19 mouse cellular contexts compared by ENCODE assay signal in genomic region chr11:108384920-108385665, GRCm38 (mm10). TPM values are rescaled to one million over a fixed set of nuclear protein-coding genes. Genes with fewer than 3 reads are reported as not detected.
A peak's percentile ranks its signal among the peaks of the same experiment; 100 is the strongest.
DNase-seq lines count a peak whose midpoint lies in the region; ATAC-seq lines count a peak whose summit lies in the region.
"Had no signal": no experiment of that assay in that cellular context is flagged by ENCODE, and none has a peak within 500 bp of the region (broad histone marks: within the 10 kb centered on the region; RNA-seq: fewer than 3 reads in every experiment).

No protein-coding gene starts in this region.

- no peaks in the 10 kb centered on the region for H3K36me3 ChIP-seq in liver, embryonic 15.5 days (replicated peaks)
- H3K36me3 ChIP-seq: embryonic facial prominence, embryonic 12.5 days; limb, embryonic 12.5 days; midbrain, embryonic 15.5 days had no signal

- H3K4me1 ChIP-seq in liver, embryonic 15.5 days (replicated peaks), result no peaks in the 10 kb centered on the region
- H3K4me1 ChIP-seq: embryonic facial prominence, embryonic 12.5 days; limb, embryonic 12.5 days had no signal

- H3K9me3 ChIP-seq in liver, embryonic 15.5 days (replicated peaks), result no peaks in the 10 kb centered on the region
- H3K9me3 ChIP-seq: embryonic facial prominence, embryonic 12.5 days; limb, embryonic 12.5 days; midbrain, embryonic 15.5 days had no signal

- H3K4me2 ChIP-seq in liver, embryonic 15.5 days, result no peak overlapping the region
- H3K4me2 ChIP-seq: embryonic facial prominence, embryonic 12.5 days; limb, embryonic 12.5 days; lung, embryonic 14.5 days; midbrain, embryonic 15.5 days had no signal

- no peaks in the 10 kb centered on the region for H3K27me3 ChIP-seq in liver, embryonic 15.5 days
- H3K27me3 ChIP-seq: embryonic facial prominence, embryonic 12.5 days; limb, embryonic 12.5 days; midbrain, embryonic 15.5 days had no signal

- no peak for ATAC-seq in liver, embryonic 15.5 days (ENCODE audit: insufficient read depth)
- ATAC-seq: midbrain, embryonic 15.5 days had no signal

- H3K9ac ChIP-seq in liver, embryonic 15.5 days, result no peak overlapping the region
- H3K9ac ChIP-seq: embryonic facial prominence, embryonic 12.5 days; limb, embryonic 12.5 days; lung, embryonic 14.5 days; midbrain, embryonic 15.5 days had no signal

- H3K4me3 ChIP-seq in liver, embryonic 15.5 days (replicated peaks), result no peak overlapping the region
- H3K4me3 ChIP-seq: embryonic facial prominence, embryonic 12.5 days; limb, embryonic 12.5 days; midbrain, embryonic 15.5 days had no signal

- H3K27ac ChIP-seq in liver, embryonic 15.5 days (replicated peaks), result peak overlapping the region; percentile 41; the same call in 1 of the 2 replicates
- H3K27ac ChIP-seq: embryonic facial prominence, embryonic 12.5 days; limb, embryonic 12.5 days; midbrain, embryonic 15.5 days had no signal

- WGBS in liver, embryonic 15.5 days (ENCODE audit: insufficient replicate concordance), result 46% methylated on average over 4 of the region's 4 CpGs

- DNase-seq in liver (no peak), MN1 (ENCODE audit: low spot score) (peak; percentile 14)
- peak; percentile 37 for DNase-seq in embryo, embryonic 11 days
- DNase-seq in mesoderm, embryonic 11.5 days (ENCODE audit: low read depth, low spot score), result peak; percentile 46
- no peak for DNase-seq in heart, adult 9 months (ENCODE audit: low spot score in 2 of 2)
- DNase-seq in urinary bladder, adult 2 months (ENCODE audit: low spot score), result no peak
- DNase-seq: cerebellum, postnatal 14 days; heart, adult 11 months; kidney, adult 2 months; kidney, postnatal 14 days; lung, embryonic 14.5 days; lung, postnatal 4 days; thymus, postnatal 4 days had no signal

RNA-seq across cellular contexts. Expression of gene Cep112, which starts 39.9 kb away (rescaled TPM):
- 1.3 and 1.4 TPM in 2 replicates for polyA plus RNA-seq in liver, embryonic 15.5 days (2015; fragmentation: Nextera tagmentation; extraction: Ambion mirVana)
- polyA plus RNA-seq in urinary bladder, adult 2 months (2012; rRNA removed), result 2.9 and 4.0 TPM in 2 replicates

RNA-seq across cellular contexts. Expression of gene Prkca, which starts 41.4 kb away (rescaled TPM):
- 2.5 and 2.6 TPM in 2 replicates for polyA plus RNA-seq in liver, embryonic 15.5 days (2015; fragmentation: Nextera tagmentation; extraction: Ambion mirVana)
- polyA plus RNA-seq in urinary bladder, adult 2 months (2012; rRNA removed), result 16.4 and 20.6 TPM in 2 replicates

RNA-seq across cellular contexts. Expression of gene Apoh, which starts 41.9 kb away (rescaled TPM):
- 589 and 735 TPM in 2 replicates for polyA plus RNA-seq in liver, embryonic 15.5 days (2015; fragmentation: Nextera tagmentation; extraction: Ambion mirVana)
- 0.17 and 0.62 TPM in 2 replicates for polyA plus RNA-seq in urinary bladder, adult 2 months (2012; rRNA removed)
- polyA plus RNA-seq: heart, embryonic 14.5 days; kidney, adult 2 months; limb, embryonic 12.5 days; neural tube, embryonic 11.5 days had no signal

Comparison
In these comparisons a context has a peak if more than half of its experiments do, and no peak if none do; other contexts are left out.
1. DNase-seq: peak in MN1 (single experiment), embryo, embryonic 11 days (single experiment) and mesoderm, embryonic 11.5 days (single experiment); none in liver (single experiment), heart, adult 9 months (0 of 2) and urinary bladder, adult 2 months (single experiment).
2. RNA of gene Apoh, which starts 41.9 kb away (polyA plus RNA-seq): 589 to 735 TPM in liver, embryonic 15.5 days; 0.17 to 0.62 TPM in urinary bladder, adult 2 months; every median in the first group is over 100 times any median in the second.